Mouse (Mus musculus) lung, adult 18-20 months (tissue): Measurements from ENCODE around the gene Dhrs4.

Experiments used
- DNase-seq, 2 experiments: peaks; one replicate each; pipeline ENCODE4 v3.0.0; 2022; ENCODE audit warnings: mixed read lengths in 2 of 2

The Dhrs4 gene

DNA sequence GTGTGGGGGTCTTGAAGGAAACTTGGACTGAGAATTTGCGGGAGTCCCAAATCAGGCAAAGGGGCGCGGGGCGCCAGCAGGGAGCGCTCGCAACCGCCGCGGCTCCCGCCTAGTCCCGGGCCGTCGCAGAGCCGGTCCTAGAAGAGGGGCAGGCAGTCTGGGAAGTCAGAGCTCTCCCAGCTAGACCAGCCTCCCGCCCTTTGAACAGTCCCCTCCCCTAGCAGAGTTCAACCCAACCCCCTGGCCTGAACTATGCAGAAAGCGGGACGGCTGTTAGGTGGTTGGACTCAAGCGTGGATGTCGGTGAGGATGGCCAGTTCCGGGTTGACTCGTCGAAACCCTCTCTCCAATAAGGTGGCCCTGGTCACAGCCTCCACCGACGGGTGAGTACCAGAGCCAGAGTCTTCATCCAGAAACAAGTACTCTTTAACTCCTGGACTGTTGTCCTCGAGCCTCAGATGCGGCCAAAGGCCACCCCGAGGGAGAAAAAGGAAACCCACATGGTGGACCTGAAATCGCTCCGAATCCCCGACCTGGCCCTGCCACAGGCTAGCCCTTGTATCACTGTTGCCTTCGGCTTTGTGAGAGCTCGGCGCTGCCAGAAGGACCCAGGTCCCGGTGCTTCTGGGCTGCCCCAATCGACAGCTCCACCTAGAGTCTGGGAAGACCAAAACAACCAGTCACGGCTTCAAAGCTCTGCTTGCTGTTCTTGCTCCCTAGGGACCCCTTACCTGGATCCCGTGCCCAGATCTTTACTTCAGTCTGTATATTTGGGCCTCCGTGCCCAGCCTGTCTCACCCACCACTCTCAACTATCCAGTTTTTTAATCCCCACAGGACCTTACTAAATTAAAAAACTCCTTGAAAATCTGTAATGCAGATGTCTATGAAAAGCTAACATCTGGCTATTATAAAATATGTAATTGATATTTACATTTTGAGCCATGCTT, at the start of gene Dhrs4:
Dhrs4 (plus strand) TSS at position 108 of the 949 bp plus-strand sequence.
- DNase-seq: peak; percentile 82 to 86

DNA sequence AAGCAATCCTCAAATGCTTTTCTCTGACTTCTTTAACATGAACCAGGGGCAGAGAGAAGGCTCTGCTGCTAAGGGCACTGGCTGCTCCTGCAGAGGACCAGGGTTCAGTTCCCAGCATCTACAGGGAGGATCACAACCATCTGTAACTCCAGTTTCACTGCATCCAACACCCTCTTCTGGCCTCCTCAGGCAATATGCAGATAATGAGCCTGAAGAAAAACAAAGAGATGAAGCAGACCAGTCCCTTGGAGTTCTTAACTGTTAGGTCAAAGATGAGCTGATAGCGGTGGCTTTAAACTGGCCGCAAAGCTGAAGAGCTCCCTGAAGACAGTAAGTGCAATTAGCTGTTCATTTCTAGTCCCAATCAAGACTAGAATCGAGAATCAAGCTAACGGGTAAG, 48.3 kb upstream of the Dhrs4 start:
- DNase-seq: no peak

DNA sequence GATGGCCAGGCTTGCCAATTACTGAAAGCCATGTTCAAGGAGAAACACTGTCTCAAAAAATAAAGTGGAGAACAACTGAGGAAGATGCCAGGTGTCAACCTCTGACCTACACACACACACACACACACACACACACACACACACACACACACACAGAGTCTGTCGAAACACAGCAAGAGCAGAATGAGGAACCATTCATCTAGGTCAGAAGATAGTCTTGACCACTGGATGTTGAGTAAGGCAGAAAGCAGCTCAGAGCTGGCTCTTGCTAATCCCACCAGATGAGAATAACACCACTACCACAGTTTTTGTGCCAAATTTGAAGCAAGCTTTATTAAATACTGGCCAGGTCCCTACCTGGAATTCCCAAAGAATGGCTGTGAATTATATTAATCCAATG, 45.5 kb upstream of the Dhrs4 start:
- no peak for DNase-seq

GRCm38 (mm10) chr14:55434825-55435224, 43.7 kb upstream of the Dhrs4 start:
- DNase-seq: peak in 1 of 2 experiments; percentile 2

- no peak for DNase-seq
These were observed 41.4 kb upstream of the Dhrs4 start for GRCm38 (mm10) chr14:55437118-55437517.

DNA sequence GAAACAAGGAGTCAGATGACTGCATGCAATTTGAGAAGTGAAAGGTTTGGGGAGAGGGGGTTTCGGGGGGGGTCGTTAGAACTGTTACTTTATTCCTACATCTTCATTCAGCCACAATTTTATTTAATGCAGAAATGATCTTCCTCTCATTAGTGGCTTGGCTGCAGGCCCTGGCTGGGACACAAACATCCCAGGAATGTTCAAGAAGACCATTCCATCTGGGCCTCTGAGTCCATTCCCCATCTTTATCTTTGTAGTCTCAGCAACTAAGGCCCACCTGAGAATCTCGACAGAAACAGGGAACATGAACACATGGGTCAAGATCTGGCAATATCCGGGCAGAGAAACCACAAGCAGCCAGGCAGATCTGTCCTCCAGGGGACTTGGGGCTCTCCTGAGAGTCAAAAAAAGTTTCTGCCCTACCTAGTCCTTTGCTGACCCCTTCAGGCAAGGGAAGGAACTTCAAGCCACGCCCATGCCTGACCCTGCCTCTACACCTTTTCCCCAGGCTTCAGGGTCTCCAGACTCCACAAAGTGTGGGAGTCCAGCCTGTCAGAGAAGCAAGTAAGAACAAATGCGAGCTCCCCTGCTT, 40.3 kb upstream of the Dhrs4 start:
- DNase-seq: peak; percentile 40 to 55

DNA sequence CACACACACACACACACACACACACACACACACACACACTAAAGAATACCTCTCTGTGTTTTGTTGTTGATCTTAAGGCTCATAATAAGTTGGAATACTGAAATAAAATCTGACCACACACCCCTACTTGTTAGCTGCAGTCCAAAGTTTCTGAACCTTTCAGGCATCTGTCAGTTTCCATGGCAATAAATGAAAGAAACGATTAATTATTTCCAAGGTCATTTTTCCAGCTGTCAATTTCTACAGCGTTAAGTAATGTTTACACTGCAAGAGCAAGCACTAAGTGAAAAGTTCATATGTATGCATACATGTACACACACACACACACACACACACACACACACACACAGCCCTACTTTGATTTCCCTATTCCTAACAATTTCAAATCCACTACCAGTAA, 20.9 kb upstream of the Dhrs4 start:
- DNase-seq: no peak

GRCm38 (mm10) chr14:55458273-55458672, 20.3 kb upstream of the Dhrs4 start:
- peak; percentile 48 to 60 for DNase-seq

DNA sequence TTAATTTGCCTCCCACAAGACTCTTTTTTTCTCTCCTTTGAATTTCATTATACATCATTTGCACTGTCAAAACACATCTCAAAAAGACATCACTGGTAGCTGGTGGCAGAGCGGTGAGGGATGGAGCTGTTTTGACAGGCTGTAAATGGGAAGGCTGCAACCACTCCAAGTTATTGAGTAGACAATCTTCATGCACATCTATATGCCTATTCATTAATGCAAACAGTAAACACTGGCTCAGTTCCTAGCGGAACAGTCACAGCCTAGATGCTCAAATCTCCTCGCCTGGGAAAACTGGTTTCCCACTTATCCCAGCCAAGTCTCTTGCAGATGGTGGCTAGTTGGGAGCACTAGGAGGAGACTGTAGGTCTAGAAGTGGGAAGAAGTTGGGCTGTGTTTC, 19.8 kb upstream of the Dhrs4 start:
- no peak for DNase-seq

DNA sequence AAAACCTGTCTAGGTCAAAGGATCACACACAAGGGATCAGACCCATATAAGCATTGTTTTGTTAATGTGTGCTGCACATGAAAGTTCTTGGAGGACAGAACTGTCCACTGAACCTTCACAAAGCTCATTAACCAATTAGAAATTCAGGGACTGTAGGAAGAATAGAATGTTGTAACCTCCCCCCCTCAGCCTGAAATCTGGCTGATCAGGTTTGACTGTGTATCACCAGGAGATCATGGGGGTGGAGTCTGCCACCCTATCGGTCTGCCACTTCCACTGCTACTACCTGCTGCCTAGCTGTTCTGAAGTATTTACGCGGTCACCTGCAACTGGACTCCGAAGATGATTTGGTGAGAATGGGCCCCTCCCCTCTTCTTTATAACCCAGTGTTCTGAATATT, 18.8 kb upstream of the Dhrs4 start:
- DNase-seq: peak in 1 of 2 experiments; percentile 41

DNA sequence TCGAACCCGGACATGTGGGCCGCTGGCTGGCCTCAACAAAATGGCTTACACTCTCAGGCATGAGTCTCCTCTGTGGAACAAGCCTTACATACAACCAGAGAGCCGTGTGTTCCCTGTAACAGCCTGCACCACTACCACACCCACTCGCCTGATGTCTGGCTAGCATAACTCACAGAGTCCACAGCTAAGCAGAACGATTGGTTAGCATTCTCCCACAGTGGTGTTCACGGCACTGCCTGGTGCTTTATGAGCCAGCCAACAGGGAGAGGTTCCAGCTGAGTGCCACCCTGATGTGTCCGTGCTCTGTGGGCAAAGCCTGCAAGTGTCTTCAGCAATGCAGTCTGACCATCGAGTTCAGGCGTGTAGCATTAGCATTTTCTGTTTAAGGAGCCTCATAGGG, 18.3 kb upstream of the Dhrs4 start:
- DNase-seq: no peak

GRCm38 (mm10) chr14:55461757-55462156, 16.8 kb upstream of the Dhrs4 start:
- no peak for DNase-seq

GRCm38 (mm10) chr14:55466481-55466880, 12.1 kb upstream of the Dhrs4 start:
- no peak for DNase-seq

- no peak for DNase-seq
These were observed 11.4 kb upstream of the Dhrs4 start for GRCm38 (mm10) chr14:55467108-55467507.

DNA sequence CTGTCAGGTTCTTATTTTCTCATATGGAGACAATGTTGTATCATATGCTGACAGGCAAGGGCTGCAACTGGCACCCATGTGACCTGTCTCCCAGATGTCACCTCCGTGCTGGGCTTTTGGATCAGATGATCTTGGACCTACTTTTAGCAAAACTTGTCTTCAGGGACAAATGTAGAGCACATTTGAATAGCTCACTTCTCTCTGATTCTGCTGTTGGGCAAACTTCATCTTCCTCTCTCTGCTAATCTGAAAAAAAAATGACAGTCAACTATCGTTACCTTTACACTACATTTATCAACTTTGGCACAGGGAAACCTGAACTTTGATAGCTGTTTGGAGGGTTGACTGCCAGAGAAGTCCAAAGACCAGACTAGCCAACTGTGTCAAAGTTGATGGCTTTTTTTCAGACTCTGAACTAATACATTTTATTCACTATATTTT, 10.2 kb upstream of the Dhrs4 start:
- DNase-seq: no peak

- no peak for DNase-seq
These were observed 9.5 kb upstream of the Dhrs4 start for GRCm38 (mm10) chr14:55469041-55469440.

DNA sequence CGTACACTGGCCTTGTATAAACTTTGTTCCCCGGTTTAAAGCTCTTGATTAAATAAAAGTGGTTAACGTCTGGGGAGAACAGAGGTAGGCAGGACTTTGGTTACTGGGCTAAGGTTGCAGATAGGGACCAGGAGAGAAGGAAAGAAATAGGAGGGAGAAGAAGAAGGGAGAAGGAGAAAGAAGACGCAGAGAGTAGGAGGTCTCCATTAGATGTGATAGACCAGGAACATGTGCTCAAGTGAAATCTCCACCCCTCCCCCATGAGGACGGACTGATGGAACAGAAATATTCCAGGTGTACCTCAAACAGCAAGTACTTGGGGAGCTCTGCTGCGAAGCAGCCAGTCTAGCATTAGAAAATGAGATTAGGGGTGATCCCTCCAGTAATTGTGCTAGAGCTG, 8.7 kb upstream of the Dhrs4 start:
- no peak for DNase-seq

DNA sequence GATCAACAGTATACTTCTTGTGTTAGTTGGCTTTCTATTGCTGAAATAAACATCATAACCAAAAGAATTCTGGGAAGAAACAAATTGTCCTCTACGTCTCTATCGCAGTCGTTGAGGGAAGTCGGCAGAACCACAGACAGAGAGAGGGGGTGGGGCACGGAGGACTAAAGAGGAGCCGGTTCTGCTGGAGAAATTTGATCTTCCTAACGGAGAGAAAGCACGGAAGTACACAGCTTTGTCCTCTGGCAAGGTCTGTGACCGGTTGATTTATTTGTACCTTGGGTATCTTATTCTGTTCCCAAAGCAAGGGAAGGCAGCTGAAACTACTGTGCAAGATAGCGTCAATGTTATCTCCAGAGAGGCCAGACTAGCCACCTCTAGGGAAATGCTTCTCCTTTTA, 7.8 kb upstream of the Dhrs4 start:
- DNase-seq: peak in 1 of 2 experiments; percentile 37

GRCm38 (mm10) chr14:55475654-55476053, 2.9 kb upstream of the Dhrs4 start:
- no peak for DNase-seq

- DNase-seq: no peak
These were observed 1.1 kb upstream of the Dhrs4 start for GRCm38 (mm10) chr14:55477421-55477820.

- no peak for DNase-seq
These were observed 729 bp upstream of the Dhrs4 start for GRCm38 (mm10) chr14:55477829-55478228.

DNA sequence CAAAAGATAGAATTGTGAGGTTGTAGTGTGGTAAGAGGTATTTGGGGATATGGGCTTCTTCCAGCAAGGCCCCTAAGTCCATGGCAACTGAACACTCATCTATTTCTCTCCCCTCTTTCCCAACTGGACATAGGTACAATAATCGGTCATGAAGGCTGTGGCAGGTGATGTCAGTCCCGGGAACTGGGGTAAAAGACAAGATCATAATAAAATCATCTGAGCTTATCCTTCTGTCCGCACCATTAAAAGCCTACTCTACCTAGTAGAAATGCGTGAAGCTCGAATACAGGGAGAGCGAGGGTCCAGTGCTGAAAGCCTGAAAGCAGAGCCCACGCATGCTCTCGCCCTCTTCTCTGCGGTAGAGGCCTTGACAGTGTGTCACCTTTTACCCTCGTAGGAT, 1.1 kb downstream of the Dhrs4 start:
- no peak for DNase-seq

DNA sequence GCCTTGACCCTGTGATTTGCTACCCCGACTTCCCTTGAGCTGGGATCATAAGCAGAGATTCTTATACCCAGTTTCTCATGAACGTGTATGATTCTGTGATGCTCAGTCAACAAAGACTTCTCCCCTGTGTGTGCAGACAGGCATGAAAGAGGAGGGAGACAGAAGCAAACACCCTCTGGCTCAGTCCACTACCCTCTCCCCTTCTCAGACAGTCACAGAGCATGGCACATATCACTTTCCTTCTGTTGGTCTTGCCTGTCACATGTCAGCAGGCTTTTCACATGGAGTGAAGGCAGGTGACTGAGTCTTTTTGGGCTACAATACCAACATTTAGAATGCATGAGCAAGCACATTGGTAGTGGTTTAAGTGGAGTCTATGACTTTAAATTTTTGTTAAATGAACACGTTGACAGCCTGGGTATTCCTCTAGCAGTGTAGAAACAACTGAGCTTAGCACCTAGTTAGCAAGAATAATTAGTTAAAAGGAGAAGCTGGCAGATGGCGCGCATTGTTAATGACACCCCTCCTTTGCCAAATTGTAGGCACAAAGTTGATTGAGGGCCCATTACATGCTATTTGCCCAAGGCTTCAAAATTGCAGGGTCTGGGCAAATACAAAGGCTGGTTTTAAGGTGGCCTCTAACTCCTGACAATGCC, 6.0 kb downstream of the Dhrs4 start:
- DNase-seq: no peak

DNA sequence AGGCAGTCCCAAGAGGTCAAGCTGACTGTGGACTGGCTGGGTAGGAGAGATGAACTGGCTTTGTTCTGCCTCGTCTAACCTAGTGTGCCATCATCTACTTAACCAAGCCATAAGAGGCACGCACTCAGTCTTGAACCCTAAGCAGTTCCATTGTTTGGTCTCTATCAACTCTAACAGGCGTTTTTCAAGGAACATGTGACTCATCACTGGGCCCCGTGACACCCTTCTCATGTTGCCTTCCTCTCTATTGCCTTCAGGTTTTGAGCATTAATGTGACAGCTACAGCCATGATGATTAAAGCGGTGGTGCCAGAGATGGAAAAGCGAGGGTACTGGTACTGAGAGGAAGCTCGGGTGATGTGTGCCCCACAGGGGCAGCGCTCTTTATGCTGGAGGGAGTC, 8.3 kb downstream of the Dhrs4 start:
- DNase-seq: no peak
